Mouse (Mus musculus) T-helper 2 cell (primary cell): ENCODE measurements around the gene Stim2.

ENCODE experiments used
- in situ Hi-C: fragments of 300-600 bp; cut with MboI, MseI; formaldehyde crosslinking; loops from one replicate; pipeline ENCODE4 v1.15.1; 2025; ENCODE audit warnings: high pct_unique_total_duplicates

The Stim2 gene

DNA sequence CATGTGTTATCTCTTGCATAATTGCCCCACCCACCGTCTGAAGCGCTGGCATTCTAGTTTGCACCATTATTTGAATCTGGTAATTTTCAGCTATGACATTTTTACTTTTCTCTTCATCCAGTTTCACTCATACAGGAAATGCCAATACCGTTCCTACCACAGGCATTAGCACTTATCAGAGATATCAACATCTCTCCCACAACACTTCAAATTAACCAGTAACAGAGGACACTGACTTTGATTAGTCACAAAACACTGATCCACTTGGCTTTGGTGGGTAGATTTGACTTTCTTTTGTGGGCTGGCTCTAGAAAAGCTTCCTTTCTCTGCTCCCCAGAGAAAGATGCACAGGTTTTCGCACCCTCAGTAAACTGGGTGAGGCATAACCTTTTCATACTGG, 3.7 kb upstream of the Stim2 start:
- in situ Hi-C loops: no loop called here

DNA sequence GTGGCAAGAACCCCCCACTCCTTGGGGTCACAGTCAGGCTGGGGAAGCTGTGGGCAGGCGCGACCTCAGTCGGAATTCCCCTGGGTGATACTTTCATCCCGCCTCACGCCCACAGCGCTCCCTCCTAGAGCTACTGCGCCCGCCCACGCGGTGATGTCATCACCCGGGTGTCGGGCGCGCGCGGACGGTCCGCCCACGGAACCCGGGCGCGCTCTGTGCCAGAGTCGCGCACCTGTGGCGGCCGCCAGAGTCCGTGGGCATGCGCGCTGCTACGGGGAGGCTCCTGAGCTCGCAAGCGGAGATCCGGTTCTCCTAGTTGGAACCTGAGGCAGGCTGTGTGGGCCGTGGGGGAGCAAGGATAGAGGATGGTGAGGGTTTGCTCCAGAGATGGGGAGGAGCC, 3.0 kb upstream of the Stim2 start:
- in situ Hi-C loops: no loop called here

DNA sequence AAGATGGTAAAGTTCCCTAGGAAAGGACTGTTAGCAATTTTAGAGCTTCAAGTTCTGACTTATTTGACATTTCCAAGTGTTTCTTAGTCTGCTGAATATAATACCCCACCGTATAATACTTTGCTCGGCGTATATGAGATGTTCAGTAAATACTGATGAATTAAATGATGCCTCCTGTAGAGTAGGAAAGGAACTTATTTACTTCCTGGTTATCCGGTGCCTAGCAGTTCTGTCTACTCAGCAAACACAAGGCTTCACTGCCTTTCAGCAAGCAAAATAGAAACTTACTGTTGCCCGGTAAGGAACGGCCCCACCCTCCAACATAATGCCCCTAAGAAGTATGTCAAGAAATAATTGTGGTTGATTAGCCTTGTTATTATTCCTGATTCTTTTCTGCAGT, 1.5 kb upstream of the Stim2 start:
- in situ Hi-C loops: no loop called here

DNA sequence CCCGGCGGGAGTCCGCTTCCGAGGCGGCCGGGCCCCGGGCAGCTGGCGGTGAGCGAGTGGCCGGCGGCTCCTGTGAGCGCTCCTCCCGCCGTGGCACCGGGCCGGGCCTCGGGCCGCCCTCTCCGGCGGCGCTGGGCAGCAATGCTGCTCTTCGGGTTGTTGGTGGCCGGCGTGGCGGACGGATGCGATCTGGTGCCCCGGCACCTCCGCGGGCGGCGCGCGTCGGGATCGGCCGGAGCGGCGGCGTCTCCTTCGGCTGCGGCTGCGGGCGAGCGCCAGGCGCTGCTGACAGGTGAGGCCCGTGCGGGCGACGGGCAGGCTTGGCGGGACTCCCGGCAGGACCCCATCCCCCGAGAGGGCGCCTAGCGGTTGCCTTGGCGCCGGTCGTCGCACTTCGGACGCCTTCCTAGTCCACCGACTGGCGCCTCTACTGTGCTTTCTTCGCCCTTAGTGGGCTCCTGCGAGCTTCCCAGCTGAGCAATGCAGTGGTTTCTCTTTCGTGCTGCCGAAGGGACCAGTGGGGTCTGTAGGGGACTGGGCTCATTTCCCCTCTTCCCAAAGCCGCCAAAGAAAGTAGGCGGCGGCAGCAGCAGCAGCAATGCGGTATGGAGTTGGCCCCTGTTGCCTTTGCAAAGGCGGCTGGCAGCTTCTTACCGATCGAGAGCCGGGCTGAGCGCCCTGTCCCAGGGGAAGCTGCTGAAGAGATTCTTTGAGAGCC, 603 bp downstream of the Stim2 start:
- in situ Hi-C loops: no loop called here

DNA sequence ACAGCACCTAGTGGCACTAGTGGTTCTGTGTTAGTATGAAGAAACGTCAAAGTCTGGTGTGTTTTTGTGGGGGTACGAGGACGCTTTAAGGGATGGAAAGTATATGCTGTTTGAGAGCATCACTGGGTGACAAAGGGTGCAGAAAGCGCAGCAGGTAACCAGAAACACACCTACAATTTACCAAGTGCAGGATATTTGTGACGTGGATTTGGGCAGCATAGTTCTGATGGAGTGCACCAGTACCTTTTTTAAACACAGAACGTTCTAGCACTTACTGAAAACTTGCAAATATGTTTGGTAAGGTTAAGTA, 1.1 kb downstream of the Stim2 start:
- in situ Hi-C loops: no loop called here

DNA sequence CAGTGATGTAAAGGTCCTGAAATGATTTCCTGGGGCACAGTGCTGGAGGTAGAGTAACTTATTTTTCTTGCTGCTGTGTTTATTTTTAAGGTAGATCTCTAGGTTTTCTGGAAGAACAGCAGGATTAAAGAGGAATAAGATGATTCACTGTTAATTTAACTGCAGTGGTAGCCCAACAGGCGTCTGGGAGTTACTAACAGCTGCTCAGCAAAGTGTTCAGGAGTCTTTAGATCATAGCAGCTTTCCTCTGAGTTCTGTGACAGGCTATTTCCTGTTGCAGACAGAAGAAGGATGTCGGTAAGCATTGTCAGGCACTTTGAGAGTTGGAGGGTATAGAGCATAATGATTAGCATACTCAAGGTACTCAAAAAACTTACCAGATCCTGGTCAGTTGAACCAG, 1.5 kb downstream of the Stim2 start:
- in situ Hi-C loops: no loop called here

DNA sequence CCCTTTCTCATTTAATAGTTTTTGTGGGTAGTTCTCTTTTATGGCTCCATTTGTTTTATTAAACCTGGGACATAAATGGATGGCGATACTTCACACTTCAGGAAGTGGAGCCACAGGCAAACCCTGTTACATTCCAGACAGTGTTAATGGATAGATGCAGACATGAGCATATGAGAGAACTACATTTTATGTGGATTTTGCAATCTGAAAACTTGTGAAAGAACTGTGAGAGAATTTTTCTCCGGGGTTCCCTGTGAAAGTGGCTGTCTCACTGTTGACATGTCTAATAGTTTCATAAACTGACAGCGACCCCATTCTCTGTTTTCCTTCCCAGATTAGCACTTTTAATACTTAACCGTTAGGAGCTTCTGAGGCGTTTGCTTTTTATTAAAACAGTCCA, 2.7 kb downstream of the Stim2 start:
- in situ Hi-C loops: no loop called here

DNA sequence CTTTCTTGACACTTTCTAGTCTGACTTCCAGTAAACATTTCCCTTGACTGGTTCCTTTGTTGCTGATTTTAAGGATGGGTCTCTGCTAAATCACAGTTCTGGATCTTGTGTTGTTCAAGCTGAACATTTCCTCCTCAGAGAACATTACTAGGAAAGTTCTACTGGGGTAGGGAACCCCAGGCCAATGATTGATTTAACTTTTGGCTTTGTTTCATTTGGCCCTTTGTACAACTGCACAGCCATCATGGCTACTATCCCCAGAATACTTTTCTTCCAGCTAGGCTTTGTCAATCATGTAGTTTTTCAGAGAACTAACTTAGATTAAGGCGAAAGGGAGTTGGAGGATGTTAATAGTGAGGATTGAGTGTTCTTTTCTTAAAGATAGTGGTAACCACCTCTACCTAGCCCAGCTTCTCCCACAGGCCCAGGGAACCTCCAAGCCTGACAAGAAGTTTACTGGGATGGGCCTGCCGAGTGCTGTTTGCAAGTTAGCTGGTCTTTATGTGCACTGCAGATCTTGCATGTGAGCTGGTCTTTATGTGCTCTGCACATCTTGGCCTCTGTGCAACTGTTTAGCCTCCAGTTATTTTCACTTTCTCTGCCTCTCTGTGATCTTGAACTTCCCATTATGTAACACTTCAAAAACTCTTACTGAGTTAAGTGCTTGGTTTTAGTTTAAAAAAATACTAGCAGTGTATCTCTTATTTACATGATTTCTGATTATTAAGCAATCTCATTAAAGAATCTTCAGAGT, 7.0 kb downstream of the Stim2 start:
- in situ Hi-C loops: no loop called here

DNA sequence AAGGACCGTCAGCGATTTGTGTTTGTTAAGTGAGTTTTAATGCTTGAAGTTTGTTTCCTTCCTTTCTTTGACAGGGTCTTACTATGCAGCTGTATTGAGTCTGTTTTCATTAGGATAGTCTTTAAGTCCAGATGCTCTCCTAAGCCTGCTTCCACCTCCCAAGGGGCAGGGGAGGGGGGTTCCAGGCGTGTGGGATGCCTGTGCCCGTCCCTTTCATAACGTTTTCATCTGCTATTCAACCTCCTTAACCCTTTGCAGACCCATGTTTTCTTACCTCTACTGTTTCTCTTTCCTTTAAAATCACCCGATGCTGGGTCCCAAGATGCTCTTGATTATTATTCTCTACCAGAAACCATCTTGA, 7.5 kb downstream of the Stim2 start:
- in situ Hi-C loops: no loop called here

DNA sequence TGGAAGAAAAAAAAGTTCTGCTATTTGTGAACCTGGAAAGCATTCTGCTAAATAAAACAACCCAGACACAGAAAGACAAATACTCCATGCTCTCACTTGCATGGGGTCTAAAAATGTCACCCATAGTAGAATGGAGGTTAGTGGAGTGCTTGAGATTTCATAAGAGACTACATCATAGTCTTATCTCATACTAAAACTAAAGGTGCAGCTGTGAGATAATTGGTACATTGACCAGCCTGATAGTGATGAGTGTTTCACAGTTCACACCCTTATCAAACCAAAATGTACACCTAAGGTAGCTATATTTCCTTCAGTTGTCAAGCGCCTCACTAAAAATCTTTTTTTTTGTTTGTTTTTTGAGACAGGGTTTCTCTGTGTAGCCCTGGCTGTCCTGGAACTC, 8.5 kb downstream of the Stim2 start:
- in situ Hi-C loops: no loop called here

DNA sequence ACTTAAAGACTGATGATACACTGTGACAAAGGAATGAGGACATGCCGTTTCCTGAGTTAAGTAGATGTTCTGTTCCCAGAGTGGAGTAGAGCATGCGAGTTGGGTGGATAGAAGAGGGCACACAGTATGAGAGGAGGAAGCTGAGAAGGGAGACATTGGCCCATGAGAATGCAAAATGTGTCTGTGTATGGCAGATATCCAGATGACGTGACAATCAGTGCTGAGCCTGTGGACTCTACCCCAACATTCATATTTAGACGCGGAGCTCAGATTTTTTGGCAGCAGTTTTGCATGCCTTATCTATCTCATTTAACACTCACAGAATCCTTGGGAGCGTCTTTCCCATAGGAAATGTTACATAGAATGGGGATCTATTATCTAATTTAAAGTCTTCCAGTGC, 9.3 kb downstream of the Stim2 start:
- in situ Hi-C loops: no loop called here

DNA sequence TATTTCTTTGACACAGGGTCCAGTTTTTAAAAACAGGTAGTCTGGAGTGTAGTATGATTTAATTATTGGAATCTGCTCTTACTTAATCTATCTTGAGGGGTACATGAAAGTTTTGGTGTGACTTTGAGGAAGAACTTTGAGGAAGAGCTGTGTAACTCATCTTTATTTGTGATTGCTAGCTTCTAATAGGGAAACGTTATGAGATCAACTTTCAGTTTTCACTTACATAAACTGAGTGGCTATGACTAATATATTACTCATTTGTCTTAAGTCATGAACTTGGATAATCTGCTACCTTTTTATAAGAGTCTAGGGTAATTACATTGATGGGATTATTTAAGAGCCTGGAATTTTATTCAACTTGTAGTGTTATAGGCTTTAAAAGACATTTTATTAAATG, 15.0 kb downstream of the Stim2 start:
- in situ Hi-C loops: no loop called here

DNA sequence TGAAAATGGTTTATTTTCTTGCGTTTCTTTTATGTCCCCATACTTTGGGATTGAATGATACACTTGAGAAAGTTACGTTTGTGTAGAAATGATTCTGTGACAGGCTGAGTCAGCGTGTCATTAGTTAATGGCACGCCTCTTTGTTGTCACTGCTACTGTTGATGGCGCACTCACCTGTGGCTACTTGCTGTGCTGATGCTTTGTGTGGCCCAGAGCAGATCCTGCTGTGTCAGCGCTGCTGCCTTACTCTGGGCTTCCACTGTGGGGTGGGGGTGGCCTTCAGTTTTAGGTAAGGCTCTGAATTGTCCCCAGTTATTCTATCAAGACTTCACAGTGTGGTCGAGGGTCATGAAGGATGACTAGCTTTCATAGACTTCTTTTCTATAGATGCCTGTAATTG, 18.8 kb downstream of the Stim2 start:
- in situ Hi-C loops: no loop called here

DNA sequence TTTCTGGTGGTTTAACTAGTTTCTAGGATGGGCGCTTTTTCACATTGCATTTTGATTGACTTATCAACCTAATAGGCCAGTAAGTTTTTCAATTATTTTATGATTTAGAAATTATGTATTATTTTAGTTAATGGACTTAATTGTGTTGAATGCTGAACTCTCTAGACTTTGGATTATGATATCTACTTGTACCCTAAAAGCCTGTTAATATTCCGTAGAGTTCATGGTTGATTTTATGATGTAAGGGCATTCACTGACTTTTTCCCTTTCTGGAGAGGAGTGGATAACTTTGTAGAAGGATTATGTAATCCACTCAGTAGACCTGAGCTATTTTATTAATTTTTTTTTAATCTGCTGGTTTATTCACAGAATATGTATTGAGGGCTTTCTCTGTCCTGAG, 20.6 kb downstream of the Stim2 start:
- in situ Hi-C loops: no loop called here

DNA sequence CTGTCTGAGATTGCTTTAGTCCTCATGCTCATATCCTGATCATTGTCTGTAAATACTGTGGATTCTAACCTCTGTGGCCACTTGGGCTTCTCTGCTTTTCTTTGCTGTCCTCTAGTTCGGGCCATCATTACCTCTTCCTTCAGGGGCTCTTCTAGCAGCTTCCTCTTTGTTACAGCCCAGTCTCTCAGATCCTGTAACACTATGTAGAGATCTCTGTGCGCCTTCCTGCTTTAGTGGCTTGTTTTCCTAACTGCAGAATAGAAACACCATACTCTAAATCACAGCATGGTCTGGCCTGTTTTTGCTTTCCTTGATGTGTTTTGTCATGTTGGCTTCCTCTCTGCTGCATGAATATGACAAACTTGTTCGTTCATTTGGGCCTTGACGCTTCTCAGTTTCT, 21.2 kb downstream of the Stim2 start:
- in situ Hi-C loops: no loop called here

DNA sequence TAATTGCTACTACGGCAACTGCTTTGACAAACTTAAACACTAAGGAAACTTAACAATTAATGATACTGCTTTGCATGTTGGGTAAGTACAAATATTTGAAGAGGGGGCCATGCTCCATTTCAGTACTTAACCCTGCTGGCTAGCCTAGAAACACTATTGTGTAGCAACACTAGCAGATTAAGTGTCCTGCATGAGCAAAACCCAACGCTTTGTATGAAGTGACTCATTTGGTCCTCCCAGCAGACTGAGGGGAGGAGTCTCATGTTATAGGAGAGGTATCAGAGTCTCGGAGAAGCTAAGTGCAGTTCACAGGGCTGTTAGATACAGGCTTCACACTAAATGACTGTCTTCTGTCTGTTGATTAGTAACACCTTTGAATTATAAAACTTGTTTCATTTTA, 26.3 kb downstream of the Stim2 start:
- in situ Hi-C loops: no loop called here

DNA sequence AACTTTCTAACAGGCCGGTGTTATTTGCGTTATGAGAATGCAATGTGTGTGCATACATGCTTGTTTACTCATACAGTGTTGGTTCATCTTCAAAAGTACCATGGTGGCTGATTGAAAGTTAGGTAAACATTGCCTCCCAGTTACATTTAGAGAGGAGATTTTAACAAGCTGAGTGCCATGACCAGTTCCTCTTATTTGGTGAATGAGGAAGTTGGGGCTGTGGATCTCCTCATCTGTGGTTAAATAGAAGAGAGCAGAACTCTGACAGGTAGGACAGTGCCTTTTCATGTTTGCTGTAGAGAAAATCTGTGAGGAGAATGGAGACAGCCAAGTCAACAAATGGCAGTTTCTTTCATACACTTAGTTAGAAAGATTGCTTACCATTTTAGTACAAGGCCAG, 27.3 kb downstream of the Stim2 start:
- in situ Hi-C loops: no loop called here

DNA sequence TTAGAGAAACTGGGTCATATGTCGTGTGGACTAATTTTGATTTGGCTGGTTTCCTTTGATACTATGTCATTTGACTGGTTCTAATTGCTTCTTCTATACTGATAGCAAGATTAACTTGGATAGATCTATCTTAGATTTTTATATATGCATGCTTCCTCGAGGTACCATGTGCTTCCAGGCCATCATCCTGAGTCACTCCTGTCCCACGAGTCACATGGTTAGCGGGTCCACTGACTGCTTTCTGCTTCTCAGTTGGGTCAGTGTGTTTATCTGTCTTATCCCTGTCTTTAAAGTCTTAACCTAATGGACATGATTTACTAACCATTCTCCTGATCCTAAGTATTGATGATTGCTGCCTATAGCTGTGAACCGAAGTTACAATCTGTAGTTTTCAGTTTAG, 34.9 kb downstream of the Stim2 start:
- in situ Hi-C loops: no loop called here

DNA sequence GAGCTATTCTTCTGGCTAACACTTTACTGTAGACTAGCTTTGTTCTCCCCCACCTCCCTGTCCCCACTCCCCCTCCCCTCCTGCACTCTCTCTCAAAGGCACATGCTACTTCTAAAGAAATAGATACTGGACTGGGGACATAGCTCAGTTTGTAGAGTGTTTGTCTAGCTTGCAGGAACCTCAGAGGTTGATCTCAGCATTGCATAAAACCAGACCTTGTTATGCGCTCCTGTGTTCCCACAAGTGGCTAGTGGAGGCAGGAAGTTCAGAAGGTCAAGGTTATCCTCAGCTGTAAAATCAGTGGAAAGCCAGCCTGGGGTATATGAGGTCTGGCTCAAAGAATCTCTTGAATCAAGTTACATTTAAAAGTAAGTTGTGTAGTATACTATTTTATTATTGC, 36.4 kb downstream of the Stim2 start:
- in situ Hi-C loops: no loop called here

DNA sequence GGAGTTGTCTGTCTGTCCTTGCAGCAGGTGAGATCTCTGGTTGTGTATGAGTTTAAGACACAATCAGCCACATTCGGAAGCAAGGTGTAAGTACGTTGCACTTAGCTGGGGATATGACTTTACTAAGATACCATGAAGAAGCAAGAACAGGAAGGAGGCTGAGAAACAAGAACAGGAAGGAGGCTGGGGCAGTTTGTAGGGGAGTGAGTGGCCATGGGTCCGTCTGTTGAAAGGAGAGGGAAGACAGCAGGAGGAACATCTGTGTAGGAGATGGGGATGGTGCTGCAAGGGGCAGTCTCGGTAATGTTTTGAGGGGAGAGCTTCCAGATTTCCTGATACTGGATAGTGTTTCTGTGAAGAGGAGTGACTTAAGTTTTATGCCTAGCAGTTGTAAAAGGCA, 40.3 kb downstream of the Stim2 start:
- in situ Hi-C loops: no loop called here

DNA sequence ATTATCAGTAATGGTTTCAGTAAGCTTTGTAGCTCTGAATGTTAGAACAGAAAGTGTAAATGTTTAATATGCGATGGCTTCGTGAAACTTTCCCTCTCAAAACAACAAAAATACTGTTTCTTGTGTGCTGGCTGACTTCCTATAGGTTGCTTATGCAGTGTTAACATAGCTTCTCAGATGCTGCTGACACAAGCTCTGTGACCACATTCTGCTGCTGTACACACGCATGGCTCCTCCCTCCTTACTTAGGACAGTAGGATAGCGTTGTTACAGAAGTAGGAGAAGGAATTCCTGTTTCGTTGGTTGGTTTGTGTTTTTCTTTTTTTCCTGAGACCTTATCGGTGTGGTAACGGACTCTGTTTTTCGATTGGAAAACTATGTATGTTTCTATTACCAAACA, 42.2 kb downstream of the Stim2 start:
- in situ Hi-C loops: no loop called here

DNA sequence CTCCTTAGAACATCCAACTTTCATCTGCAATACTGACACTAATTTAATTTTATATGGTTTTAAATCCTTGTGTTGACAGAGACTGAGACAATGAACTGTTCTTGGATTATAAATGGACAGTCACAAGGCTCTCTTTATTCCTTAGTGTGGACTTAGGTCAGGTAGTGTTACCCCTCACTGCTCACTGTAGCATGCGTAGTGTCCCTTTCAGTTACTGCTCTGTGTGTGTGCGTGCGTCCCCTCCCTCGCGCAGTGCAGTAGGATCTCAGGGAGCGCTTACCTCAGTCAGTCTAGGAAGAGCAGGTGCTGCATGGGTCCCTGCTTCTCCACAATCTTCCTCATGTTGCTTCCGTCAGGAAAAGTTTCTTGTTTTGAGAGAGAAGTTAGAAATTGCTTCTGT, 43.7 kb downstream of the Stim2 start:
- in situ Hi-C loops: no loop called here

DNA sequence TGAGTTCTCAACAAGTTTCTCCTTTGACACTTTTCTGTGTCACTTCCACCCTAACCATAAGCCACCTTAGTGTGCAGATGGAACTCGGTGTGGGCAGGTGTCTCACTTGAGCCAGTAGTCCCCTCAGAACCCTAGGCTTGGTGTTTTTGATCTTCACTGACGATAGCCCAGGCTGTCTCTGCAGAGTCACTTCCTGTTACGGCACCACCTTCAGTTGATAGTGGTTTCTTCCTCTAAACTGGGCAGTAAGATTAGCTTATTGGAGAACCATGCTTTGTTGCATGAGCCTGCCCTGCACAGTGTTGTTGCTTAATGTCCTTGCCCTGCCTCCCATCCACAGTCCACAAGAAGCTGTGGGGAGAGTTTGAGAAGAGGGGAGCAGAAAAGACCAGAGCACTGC, 47.2 kb downstream of the Stim2 start:
- in situ Hi-C loops: no loop called here

DNA sequence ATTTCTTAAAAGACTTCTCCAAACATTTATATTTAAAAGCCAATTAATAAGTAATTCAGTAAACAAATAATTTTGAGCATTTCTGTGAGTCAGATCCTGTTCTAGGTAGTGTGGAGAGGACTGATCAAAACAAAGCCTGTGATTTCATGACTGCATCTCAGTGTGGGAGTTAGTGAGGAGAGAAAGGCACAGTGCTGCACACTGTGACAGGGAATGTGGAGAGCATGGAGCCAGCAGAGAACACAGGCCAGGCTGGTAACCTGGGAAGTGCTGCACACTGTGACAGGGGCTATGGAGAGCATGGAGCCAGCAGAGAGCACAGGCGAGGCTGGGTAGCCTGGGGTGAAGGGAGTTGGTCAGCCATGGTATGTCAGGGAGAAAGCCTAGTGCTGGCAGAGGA, 48.1 kb downstream of the Stim2 start:
- in situ Hi-C loops: no loop called here
